Mouse (Mus musculus) embryonic facial prominence, embryonic 10.5 days (tissue): ENCODE data around the gene Hdac11. TPM values are rescaled to one million over a fixed set of nuclear protein-coding genes. Genes with fewer than 3 reads are reported as not detected.
"Not testable (repeated sequence)": the region's sequence is repeated elsewhere in the genome, so short reads cannot be mapped to it uniquely, and the experiment has no call there.

Source experiments
- DNase-seq: peaks from one replicate; pipeline ENCODE4 v3.0.0-alpha.2; 2017; ENCODE audit warnings: low spot score
- H3K27ac ChIP-seq: fragments of 300-500 bp; sonication (generic); replicated peaks from 2 replicates; pipeline ENCODE4 v1.5.1; 2016; ENCODE audit warnings: mild to moderate bottlenecking
- H3K27me3 ChIP-seq: fragments of 300-500 bp; sonication (generic); replicated peaks from 2 replicates; pipeline ENCODE4 v1.6.1; 2016; ENCODE audit warnings: low read depth, mild to moderate bottlenecking; ENCODE audit not compliant: poor library complexity, severe bottlenecking
- H3K36me3 ChIP-seq: fragments of 300-500 bp; sonication (generic); replicated peaks from 2 replicates; pipeline ENCODE4 v1.6.1; 2016; ENCODE audit warnings: mild to moderate bottlenecking, moderate library complexity
- H3K4me1 ChIP-seq: fragments of 300-500 bp; sonication (generic); 2 replicates; pipeline ENCODE4 v1.6.1; 2016
- H3K4me3 ChIP-seq: fragments of 300-500 bp; sonication (generic); 2 replicates; pipeline ENCODE4 v1.5.1; 2016; ENCODE audit warnings: mild to moderate bottlenecking, moderate library complexity
- H3K9me3 ChIP-seq: fragments of 300-500 bp; sonication (generic); 2 replicates; pipeline ENCODE4 v1.6.1; 2016; ENCODE audit warnings: mild to moderate bottlenecking
- WGBS: fragments of 180-500 bp; shearing (Covaris S2); methylation state at CpG from one replicate; pipeline ENCODE4 v1.1.7; 2016; 5-methylcytosine and 5-hydroxymethylcytosine counted together
- polyA plus RNA-seq: library from polyadenylated mRNA; unstranded; fragments of >200 nt; fragmentation: Nextera tagmentation; extraction: Ambion mirVana; gene quantifications from 2 replicates; pipeline ENCODE4 v1.2.1, GENCODE M21; 2016

The Hdac11 gene
- polyA plus RNA-seq, 1 experiment from 2014 or later, result 9.8 TPM

- Histone ChIP-seq H3K27ac (peak overlapping the region; percentile 83), H3K4me1 (peaks cover 35% of the 10 kb centered on the region), H3K36me3 (no peaks in the 10 kb centered on the region), H3K27me3 (peaks cover 40% of the 10 kb centered on the region), H3K4me3 (peak overlapping the region; percentile 69), H3K9me3 (peaks cover 8% of the 10 kb centered on the region; the same call in 1 of the 2 replicates)
- WGBS, result 2% methylated on average over 9 of the region's 9 CpGs
- no peak for DNase-seq
Observed at GRCm38 (mm10) chr6:91117149-91117548, 39.3 kb upstream of the Hdac11 start.

GRCm38 (mm10) chr6:91118526-91118925 lies 37.9 kb upstream of the Hdac11 start:
- H3K4me3 ChIP-seq, result no peak overlapping the region
- peaks cover 35% of the 10 kb centered on the region for H3K4me1 ChIP-seq
- no peak overlapping the region for H3K27ac ChIP-seq
- no peaks in the 10 kb centered on the region for H3K36me3 ChIP-seq
- no peak for DNase-seq
- H3K27me3 ChIP-seq, result peaks cover 40% of the 10 kb centered on the region
- H3K9me3 ChIP-seq, result peaks cover 8% of the 10 kb centered on the region; the same call in 1 of the 2 replicates

- no peak for DNase-seq
- peaks cover 25% of the 10 kb centered on the region for H3K4me1 ChIP-seq
- no peaks in the 10 kb centered on the region for H3K36me3 ChIP-seq
- peaks cover 31% of the 10 kb centered on the region for H3K27me3 ChIP-seq
- H3K9me3 ChIP-seq, result peaks cover 8% of the 10 kb centered on the region; the same call in 1 of the 2 replicates
- H3K27ac ChIP-seq, result no peak overlapping the region
- no peak overlapping the region for H3K4me3 ChIP-seq
- WGBS, result 75% methylated on average over 2 of the region's 2 CpGs
Observed at GRCm38 (mm10) chr6:91120206-91120605, 36.3 kb upstream of the Hdac11 start.

GRCm38 (mm10) chr6:91121089-91121488 lies 35.4 kb upstream of the Hdac11 start:
- H3K4me1 ChIP-seq, result peaks cover 17% of the 10 kb centered on the region
- not testable (repeated sequence) for DNase-seq
- WGBS, result 89% methylated on average over 7 of the region's 7 CpGs

GRCm38 (mm10) chr6:91123453-91123852 lies 33.0 kb upstream of the Hdac11 start:
- Histone ChIP-seq H3K4me3 (no peak overlapping the region), H3K36me3 (no peaks in the 10 kb centered on the region), H3K4me1 (0 out of 2 replicates have a peak, but pooled peaks cover 2% of the 10 kb centered on the region), H3K27ac (no peak overlapping the region), H3K9me3 (peaks cover 8% of the 10 kb centered on the region; the same call in 1 of the 2 replicates), H3K27me3 (peaks cover 4% of the 10 kb centered on the region; the same call in 1 of the 2 replicates)
- no peak for DNase-seq
- WGBS, result 84% methylated on average over 3 of the region's 3 CpGs

More at GRCm38 (mm10) chr6:91121089-91121488, 35.4 kb upstream of the Hdac11 start:
- not testable (repeated sequence) for H3K27ac ChIP-seq, H3K36me3 ChIP-seq, H3K9me3 ChIP-seq, H3K4me3 ChIP-seq
- H3K27me3 ChIP-seq, result peaks cover 22% of the 10 kb centered on the region

- 59% methylated on average over 7 of the region's 7 CpGs for WGBS
- Histone ChIP-seq H3K27ac (no peak overlapping the region), H3K27me3 (no peaks in the 10 kb centered on the region), H3K4me1 (0 out of 2 replicates have a peak, but pooled peaks cover 2% of the 10 kb centered on the region), H3K36me3 (no peaks in the 10 kb centered on the region), H3K4me3 (no peak overlapping the region), H3K9me3 (peaks cover 12% of the 10 kb centered on the region; the same call in 1 of the 2 replicates)
- DNase-seq, result no peak
Observed at GRCm38 (mm10) chr6:91124286-91125227, 31.9 kb upstream of the Hdac11 start.

GRCm38 (mm10) chr6:91125228-91125585 lies 31.3 kb upstream of the Hdac11 start:
- Histone ChIP-seq H3K36me3 (no peaks in the 10 kb centered on the region), H3K9me3 (peaks cover 12% of the 10 kb centered on the region; the same call in 1 of the 2 replicates), H3K27me3 (no peaks in the 10 kb centered on the region), H3K4me3 (no peak overlapping the region), H3K4me1 (0 out of 2 replicates have a peak, but pooled peaks cover 2% of the 10 kb centered on the region), H3K27ac (no peak overlapping the region)
- WGBS, result 87% methylated on average over 2 of the region's 2 CpGs
- DNase-seq, result no peak

GRCm38 (mm10) chr6:91128996-91129395 lies 27.5 kb upstream of the Hdac11 start:
- 49% methylated on average over 4 of the region's 4 CpGs for WGBS
- no peaks in the 10 kb centered on the region for H3K27me3 ChIP-seq
- H3K27ac ChIP-seq, result no peak overlapping the region
- no peaks in the 10 kb centered on the region for H3K36me3 ChIP-seq
- no peak for DNase-seq
- peaks cover 4% of the 10 kb centered on the region; the same call in 1 of the 2 replicates for H3K9me3 ChIP-seq
- 0 out of 2 replicates have a peak, but pooled peaks cover 2% of the 10 kb centered on the region for H3K4me1 ChIP-seq
- no peak overlapping the region for H3K4me3 ChIP-seq

GRCm38 (mm10) chr6:91130856-91131255 lies 25.6 kb upstream of the Hdac11 start:
- H3K27ac ChIP-seq, result no peak overlapping the region
- H3K36me3 ChIP-seq, result no peaks in the 10 kb centered on the region
- no peak overlapping the region for H3K4me3 ChIP-seq
- no peak for DNase-seq
- H3K27me3 ChIP-seq, result no peaks in the 10 kb centered on the region
- 0 out of 2 replicates have a peak, but pooled peaks cover 2% of the 10 kb centered on the region for H3K4me1 ChIP-seq
- 65% methylated on average over 1 of the region's 1 CpGs for WGBS
- H3K9me3 ChIP-seq, result peaks cover 4% of the 10 kb centered on the region; the same call in 1 of the 2 replicates

GRCm38 (mm10) chr6:91137343-91137956 lies 19.0 kb upstream of the Hdac11 start:
- Histone ChIP-seq H3K27me3 (no peaks in the 10 kb centered on the region), H3K27ac (no peak overlapping the region), H3K4me3 (no peak overlapping the region), H3K9me3 (no peaks in the 10 kb centered on the region), H3K36me3 (no peaks in the 10 kb centered on the region), H3K4me1 (no peaks in the 10 kb centered on the region)
- 83% methylated on average over 10 of the region's 10 CpGs for WGBS
- DNase-seq, result no peak

GRCm38 (mm10) chr6:91139846-91140245 lies 16.6 kb upstream of the Hdac11 start:
- Histone ChIP-seq H3K36me3 (no peaks in the 10 kb centered on the region), H3K4me3 (no peak overlapping the region), H3K27me3 (no peaks in the 10 kb centered on the region), H3K4me1 (no peaks in the 10 kb centered on the region), H3K27ac (no peak overlapping the region), H3K9me3 (no peaks in the 10 kb centered on the region)
- 30% methylated on average over 4 of the region's 4 CpGs for WGBS
- peak; percentile 75 for DNase-seq

GRCm38 (mm10) chr6:91145056-91145455 lies 11.4 kb upstream of the Hdac11 start:
- Histone ChIP-seq H3K27me3 (0 out of 2 replicates have a peak, but pooled peaks cover 3% of the 10 kb centered on the region), H3K4me3 (no peak overlapping the region), H3K4me1 (peaks cover 14% of the 10 kb centered on the region), H3K27ac (no peak overlapping the region), H3K9me3 (no peaks in the 10 kb centered on the region), H3K36me3 (no peaks in the 10 kb centered on the region)
- WGBS, result 81% methylated on average over 3 of the region's 3 CpGs
- DNase-seq, result no peak
